Mouse (Mus musculus) cerebellum, postnatal 10 days (tissue): ENCODE measurements around the gene Cdh26.

ENCODE experiments used
- DNase-seq, 2 experiments: peaks; one replicate each; pipeline ENCODE4 v3.0.0; 2021; ENCODE audit warnings: mixed read lengths in 2 of 2

The Cdh26 gene

GRCm38 (mm10) chr2:178449386-178449785 lies 19.1 kb downstream of the Cdh26 start:
- no peak for DNase-seq

GRCm38 (mm10) chr2:178450236-178450635 lies 19.9 kb downstream of the Cdh26 start:
- no peak for DNase-seq

- no peak for DNase-seq
These were observed 20.6 kb downstream of the Cdh26 start for GRCm38 (mm10) chr2:178450961-178451360.

- DNase-seq, result peak; percentile 34 to 38
These were observed 24.6 kb downstream of the Cdh26 start for GRCm38 (mm10) chr2:178454664-178455516.

GRCm38 (mm10) chr2:178457414-178457813 lies 27.1 kb downstream of the Cdh26 start:
- no peak for DNase-seq

- no peak for DNase-seq
These were observed 30.0 kb downstream of the Cdh26 start for GRCm38 (mm10) chr2:178460353-178460752.

- DNase-seq, result no peak
These were observed 41.5 kb downstream of the Cdh26 start for GRCm38 (mm10) chr2:178471546-178472480.

- DNase-seq, result no peak
These were observed 43.6 kb downstream of the Cdh26 start for GRCm38 (mm10) chr2:178473916-178474315.

GRCm38 (mm10) chr2:178477228-178477627 lies 46.9 kb downstream of the Cdh26 start:
- no peak for DNase-seq

GRCm38 (mm10) chr2:178479011-178479410 lies 48.7 kb downstream of the Cdh26 start:
- DNase-seq, result peak; percentile 52 to 60

- DNase-seq, result no peak
These were observed 50.6 kb downstream of the Cdh26 start for GRCm38 (mm10) chr2:178480932-178481331.

GRCm38 (mm10) chr2:178483462-178483861 lies 53.1 kb downstream of the Cdh26 start:
- DNase-seq, result no peak

- DNase-seq, result peak; percentile 55 to 69
These were observed 57.9 kb downstream of the Cdh26 start for GRCm38 (mm10) chr2:178488276-178488675.

GRCm38 (mm10) chr2:178490245-178490920 lies 60.1 kb downstream of the Cdh26 start:
- no peak for DNase-seq

- no peak for DNase-seq
These were observed 63.7 kb downstream of the Cdh26 start for GRCm38 (mm10) chr2:178494066-178494465.

- no peak for DNase-seq
These were observed 65.5 kb downstream of the Cdh26 start for GRCm38 (mm10) chr2:178495816-178496215.

- DNase-seq, result no peak
These were observed 67.6 kb downstream of the Cdh26 start for GRCm38 (mm10) chr2:178497900-178498299.

- peak; percentile 24 to 31 for DNase-seq
These were observed 68.1 kb downstream of the Cdh26 start for GRCm38 (mm10) chr2:178498409-178498808.

- no peak for DNase-seq
These were observed 72.1 kb downstream of the Cdh26 start for GRCm38 (mm10) chr2:178502469-178502868.

- DNase-seq, result no peak
These were observed 75.7 kb downstream of the Cdh26 start for GRCm38 (mm10) chr2:178506056-178506455.

GRCm38 (mm10) chr2:178507379-178508014 lies 77.2 kb downstream of the Cdh26 start:
- peak; percentile 91 to 94 for DNase-seq

- peak; percentile 65 to 73 for DNase-seq
These were observed 77.9 kb downstream of the Cdh26 start for GRCm38 (mm10) chr2:178508279-178508678.
